Mouse (Mus musculus) olfactory bulb, adult 2 months (tissue): ENCODE data around the gene Arfgap1.

Source experiments
- CTCF ChIP-seq: fragments of 200-500 bp; IDR thresholded peaks from 2 replicates; pipeline ENCODE4 v1.5.1; 2012; ENCODE audit warnings: low read depth, mild to moderate bottlenecking, low read length, moderate library complexity; ENCODE audit not compliant: insufficient read depth
- POLR2A ChIP-seq: fragments of 200-500 bp; IDR thresholded peaks from 2 replicates; pipeline ENCODE4 v1.6.1; 2012; ENCODE audit warnings: mild to moderate bottlenecking, low read depth, low read length, moderate library complexity; ENCODE audit not compliant: insufficient read depth

- TF ChIP-seq CTCF (no peak), POLR2A (no peak)
These were observed 21.4 kb downstream of the Arfgap1 start for GRCm38 (mm10) chr2:180988347-180988913.
